Mouse (Mus musculus) layer of hippocampus, postnatal 25 days (tissue): ENCODE results near the gene Ankrd2. TPM values are rescaled to one million over a fixed set of nuclear protein-coding genes. Genes with fewer than 3 reads are reported as not detected.
A peak's percentile ranks its signal among the peaks of the same experiment; 100 is the strongest.

Experiments used
- DNase-seq, 2 experiments: peaks; one replicate each; pipeline ENCODE4 v3.0.0; 2022; ENCODE audit warnings: mixed read lengths in 2 of 2, low spot score in 1 of 2; ENCODE audit errors: extremely low spot score in 1 of 2
- total RNA-seq, 2 experiments: library from RNA; stranded (reverse); gene quantifications; 2 replicates each; pipeline ENCODE4 v1.2.3; 2021

Gene Ankrd2
- total RNA-seq, 2 experiments from 2014 or later: not detected

DNA sequence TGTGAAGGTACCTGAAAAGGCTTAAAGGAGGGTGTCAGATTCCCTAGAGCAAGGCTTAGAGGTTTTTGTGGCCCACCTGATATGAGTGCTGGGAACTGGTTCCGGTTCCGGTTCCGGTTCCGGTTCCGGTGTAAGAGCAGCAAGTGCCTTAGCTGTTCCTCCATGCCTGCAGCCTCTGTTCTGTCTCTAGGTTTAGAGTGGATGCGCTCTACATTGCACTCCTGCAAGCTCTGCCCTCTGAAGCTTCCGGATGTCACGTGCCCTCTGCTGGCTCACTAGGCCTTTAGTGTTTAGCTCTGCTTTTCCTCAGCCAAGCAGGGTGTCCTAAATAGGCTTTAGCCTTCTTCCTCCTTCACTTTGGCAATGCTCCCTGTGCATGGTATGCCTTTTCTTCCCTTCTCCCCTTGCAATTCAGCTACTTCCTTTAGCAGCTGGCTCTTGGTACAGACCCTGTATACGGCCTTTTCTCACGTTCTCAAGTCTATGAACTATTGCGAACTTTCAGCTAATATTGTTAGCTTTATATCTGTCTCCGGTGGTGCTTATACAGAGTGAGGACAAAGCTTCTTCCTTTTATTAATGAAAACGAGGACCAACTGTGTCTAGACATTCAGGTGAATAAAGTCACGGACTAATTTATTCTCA, 53.4 kb downstream of the Ankrd2 start:
- DNase-seq: peak in 1 of 2 experiments; percentile 31

DNA sequence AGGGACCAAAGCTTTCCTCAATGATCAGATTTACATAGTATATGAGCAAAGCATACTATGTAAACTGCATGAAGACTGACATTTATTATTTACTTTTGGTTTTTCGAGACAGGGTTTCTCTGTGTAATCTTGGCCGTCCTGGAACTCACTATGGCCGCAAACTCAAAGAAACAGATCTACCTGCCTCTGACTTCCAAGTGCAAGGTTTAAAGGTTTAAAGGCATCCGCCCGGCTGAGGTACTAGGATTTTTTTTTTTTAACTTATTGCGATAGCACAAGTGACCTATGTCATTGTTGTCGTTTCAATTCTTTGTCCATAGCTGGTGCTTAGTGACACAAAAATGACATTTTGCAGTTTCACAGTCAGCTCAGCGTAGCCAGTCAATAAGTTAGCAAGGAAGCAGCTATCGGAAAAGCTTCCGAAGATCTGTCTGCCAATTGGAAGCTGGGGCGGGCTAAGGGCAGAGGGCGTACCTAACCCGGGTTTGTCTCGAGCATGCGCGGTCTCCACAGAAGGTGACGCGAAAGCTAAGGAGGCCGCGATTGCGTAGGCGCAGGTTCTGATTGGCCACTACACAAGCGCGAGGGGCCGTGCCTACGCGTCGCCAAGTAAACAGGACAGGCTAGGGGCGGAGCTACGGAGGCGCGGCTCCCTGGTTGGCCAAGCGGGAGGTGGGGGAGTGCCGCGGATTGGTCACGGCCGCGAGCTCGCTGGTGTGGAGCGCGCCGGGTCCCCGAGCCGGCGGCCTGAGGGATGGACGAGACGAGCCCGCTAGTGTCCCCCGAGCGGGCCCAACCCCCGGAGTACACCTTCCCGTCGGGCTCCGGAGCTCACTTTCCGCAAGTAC, 54.2 kb downstream of the Ankrd2 start, which contains the start of gene Pi4k2a:
Gene Pi4k2a (plus strand): TSS at position 723 of the 848 bp plus-strand sequence.
- peak; percentile 88 to 91 for DNase-seq

DNA sequence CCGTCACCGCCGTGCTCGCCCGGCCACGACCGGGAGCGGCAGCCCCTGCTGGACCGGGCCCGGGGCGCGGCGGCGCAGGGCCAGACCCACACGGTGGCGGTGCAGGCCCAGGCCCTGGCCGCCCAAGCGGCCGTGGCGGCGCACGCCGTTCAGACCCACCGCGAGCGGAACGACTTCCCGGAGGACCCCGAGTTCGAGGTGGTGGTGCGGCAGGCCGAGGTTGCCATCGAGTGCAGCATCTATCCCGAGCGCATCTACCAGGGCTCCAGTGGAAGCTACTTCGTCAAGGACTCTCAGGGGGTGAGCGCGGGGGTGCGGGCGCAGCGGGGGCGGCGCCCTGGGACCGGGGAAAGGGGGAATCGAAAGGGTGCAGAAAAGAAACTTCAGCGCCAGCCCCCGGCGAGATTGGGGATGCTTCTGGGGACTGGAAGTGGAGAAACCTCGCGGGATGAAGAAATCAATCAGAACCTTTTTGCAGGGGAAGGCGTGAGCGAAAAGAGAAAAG, 54.9 kb downstream of the Ankrd2 start:
- peak in 1 of 2 experiments; percentile 11 for DNase-seq

Other genes starting within 250 kb of the Ankrd2 start
- 1 to 10 TPM; 2.4 to 2.5 TPM for gene Arhgap19, start 234.0 kb upstream of the Ankrd2 start, total RNA-seq
- gene Frat1, start 206.0 kb upstream of the Ankrd2 start, total RNA-seq: 10 to 100 TPM; 22.4 to 24.8 TPM
- 10 to 100 TPM; 13.9 to 14.9 TPM for gene Frat2, start 187.9 kb upstream of the Ankrd2 start, total RNA-seq
- 10 to 100 TPM; 32.9 to 33.5 TPM for gene Rrp12, start 139.8 kb upstream of the Ankrd2 start, total RNA-seq
- gene Pgam1, start 124.1 kb upstream of the Ankrd2 start, total RNA-seq: 100 to 1,000 TPM; 510 to 584 TPM
- 10 to 100 TPM; 28.3 to 32.4 TPM for gene Exosc1, start 102.6 kb upstream of the Ankrd2 start, total RNA-seq
- gene Zdhhc16, start 102.5 kb upstream of the Ankrd2 start, total RNA-seq: 10 to 100 TPM; 46.4 to 50.9 TPM
- gene Mms19, start 54.8 kb upstream of the Ankrd2 start, total RNA-seq: 10 to 100 TPM; 28.6 to 42.0 TPM
- gene Ubtd1, start 54.2 kb upstream of the Ankrd2 start, total RNA-seq: 10 to 100 TPM; 13.7 to 14.0 TPM
- 1 to 10 TPM; 5.2 to 8.2 TPM for gene Hoga1, start 9.6 kb downstream of the Ankrd2 start, total RNA-seq
- 1 to 10 TPM in 1 of 2 experiments, under 1 TPM in 1; 0.76 to 1.6 TPM for gene 4933411K16Rik, start 16.2 kb downstream of the Ankrd2 start, total RNA-seq
- gene Morn4, start 50.4 kb downstream of the Ankrd2 start, total RNA-seq: 10 to 100 TPM; 71.1 to 72.9 TPM
- gene Pi4k2a, start 54.5 kb downstream of the Ankrd2 start, total RNA-seq: 10 to 100 TPM; 62.8 to 67.1 TPM
- 10 to 100 TPM; 19.7 to 21.7 TPM for gene Avpi1, start 93.1 kb downstream of the Ankrd2 start, total RNA-seq
- 1 to 10 TPM; 6.3 to 7.6 TPM for gene Marveld1, start 111.4 kb downstream of the Ankrd2 start, total RNA-seq
- 10 to 100 TPM; 82.6 to 99.8 TPM for gene Zfyve27, start 128.0 kb downstream of the Ankrd2 start, total RNA-seq
- not detected for gene Sfrp5, start 166.3 kb downstream of the Ankrd2 start, total RNA-seq
- gene Golga7b, start 211.6 kb downstream of the Ankrd2 start, total RNA-seq: 10 to 100 TPM; 76.8 to 77.1 TPM